Mouse (Mus musculus): ENCODE measurements around the gene Cyth3.

GRCm38 (mm10) chr5:143583081-143583480, 39.2 kb upstream of the Cyth3 start:
- TF ChIP-seq GATA1 (IDR thresholded peaks at IDR 0.05; ENCODE audit: borderline replicate concordance, low read length) (no peak), CTCF (IDR thresholded peaks at IDR 0.05; ENCODE audit: low read depth, low read length) (no peak), TAL1 (conservative IDR thresholded peaks at IDR 0.05; ENCODE audit: low read depth, low read length) (no peak)
